Comparison of ENCODE assay signal across 7 mouse cellular contexts in the genomic region with DNA sequence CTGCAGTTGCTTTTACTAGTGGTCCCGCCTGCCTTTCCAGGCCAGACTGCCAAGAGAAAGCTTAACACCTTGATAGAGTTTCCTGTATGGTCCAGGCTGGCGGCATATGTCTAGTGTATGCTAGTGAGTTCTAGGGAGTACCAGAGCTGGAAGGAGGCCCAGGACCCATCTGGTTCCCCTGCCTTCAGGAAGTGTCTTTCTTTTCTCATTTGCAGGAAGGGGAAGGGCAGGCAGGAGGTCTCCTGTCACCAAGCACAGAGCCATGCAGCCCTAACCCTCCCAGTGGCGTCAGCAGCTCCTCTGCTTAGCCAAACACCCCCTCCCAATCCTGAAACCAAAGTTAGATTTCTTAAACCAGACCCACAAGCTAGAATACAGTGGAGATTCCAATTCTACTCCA. TPM values are rescaled to one million over a fixed set of nuclear protein-coding genes. Genes with fewer than 3 reads are reported as not detected.
DNase-seq lines count a peak whose midpoint lies in the region; ATAC-seq and TF ChIP-seq lines count a peak whose summit lies in the region.

No protein-coding gene starts in this region.

- H3K27me3 ChIP-seq in G1E (ENCODE audit: insufficient read depth, low read length): peaks cover 29% of the 10 kb centered on the region
- H3K27me3 ChIP-seq in embryonic facial prominence, embryonic 11.5 days (ENCODE audit: control insufficient read depth, insufficient read depth, low read length): no peaks in the 10 kb centered on the region

- intact Hi-C loops in heart, postnatal 14 days (cut with DNase I): no loop called here

- no peak for TF ChIP-seq CTCF in G1E (IDR thresholded peaks at IDR 0.05; ENCODE audit: low read depth, low read length)

- H3K9me3 ChIP-seq in G1E (replicated peaks): no peaks in the 10 kb centered on the region
- H3K9me3 ChIP-seq in embryonic facial prominence, embryonic 11.5 days (replicated peaks; ENCODE audit: control insufficient read depth, low read length): no peaks in the 10 kb centered on the region

- peak overlapping the region; percentile 58 for H3K4me2 ChIP-seq in embryonic facial prominence, embryonic 11.5 days (ENCODE audit: low read depth, low read length)

- no peak overlapping the region for H3K27ac ChIP-seq in embryonic facial prominence, embryonic 11.5 days (replicated peaks; ENCODE audit: low read depth, low read length)

- no peak for ATAC-seq in G1E (ENCODE audit: extremely low read depth, insufficient number of reproducible peaks, low FRiP score, poor library complexity, severe bottlenecking)
- ATAC-seq in embryonic facial prominence, embryonic 11.5 days (replicated peaks; ENCODE audit: insufficient number of reproducible peaks, low FRiP score, low TSS enrichment, low read depth): no peak
- 0 out of 2 replicates have a peak, but pooled peaks have one; percentile 10 for ATAC-seq in megakaryocyte, adult 5-6 weeks (ENCODE audit: poor library complexity, severe bottlenecking)

- H3K4me3 ChIP-seq in G1E (ENCODE audit: low read depth, low read length): peak overlapping the region; percentile 58; the same call in 1 of the 2 replicates
- H3K4me3 ChIP-seq in embryonic facial prominence, embryonic 11.5 days (ENCODE audit: low read depth, low read length): peak overlapping the region; percentile 44; the same call in 1 of the 2 replicates

- DNase-seq in 3T3-L1 (ENCODE audit: low read depth, low spot score): peak; percentile 57
- no peak for DNase-seq in G1E (ENCODE audit: low spot score)
- DNase-seq in embryonic facial prominence, embryonic 11.5 days (ENCODE audit: low spot score): no peak
- peak; percentile 22 to 40 for DNase-seq in heart, postnatal 14 days
- DNase-seq in kidney, postnatal 4 days: peak; percentile 36 to 57
- no peak for DNase-seq in T-cell, adult 2 months (ENCODE audit: low spot score)

- no peaks in the 10 kb centered on the region for H3K36me3 ChIP-seq in G1E (replicated peaks)
- H3K36me3 ChIP-seq in embryonic facial prominence, embryonic 11.5 days (replicated peaks; ENCODE audit: control insufficient read depth, insufficient read depth, low read depth, low read length): no peaks in the 10 kb centered on the region

- H3K9ac ChIP-seq in embryonic facial prominence, embryonic 11.5 days (replicated peaks; ENCODE audit: low read length): 0 out of 2 replicates have a peak overlapping the region, but pooled peaks have one; percentile 9

- WGBS in embryonic facial prominence, embryonic 11.5 days: 13% methylated on average over 3 of the region's 3 CpGs

- peaks cover 53% of the 10 kb centered on the region for H3K4me1 ChIP-seq in G1E (ENCODE audit: insufficient read depth, low read depth, low read length)
- no peaks in the 10 kb centered on the region for H3K4me1 ChIP-seq in embryonic facial prominence, embryonic 11.5 days (ENCODE audit: control insufficient read depth, insufficient read depth, low read length)

RNA-seq across cellular contexts. Expression of gene Layn, which starts 1.1 kb away (rescaled TPM):
- 24.7 and 25.3 TPM in 2 replicates for total RNA-seq in G1E (2014; fragmentation: Nextera tagmentation)
- 48.8 and 61.6 TPM in 2 replicates for total RNA-seq in G1E (2017)
- polyA plus RNA-seq in G1E (2012): 5.3 and 5.7 TPM in 2 replicates
- 1.6 and 5.6 TPM in 2 replicates for polyA plus RNA-seq in embryonic facial prominence, embryonic 11.5 days (2014; fragmentation: Nextera tagmentation; extraction: Ambion mirVana)
- total RNA-seq in heart, postnatal 14 days (2021): 1 to 10 TPM; 8.8 to 9.7 TPM
- 5.9 and 8.1 TPM in 2 replicates for total RNA-seq in megakaryocyte, adult 5-6 weeks (2015)
- 16.3 and 20.6 TPM in 2 replicates for total RNA-seq in megakaryocyte, adult 5-6 weeks (2017)

RNA-seq across cellular contexts. Expression of gene Btg4, which starts 15.1 kb away (rescaled TPM):
- total RNA-seq in G1E (2014; fragmentation: Nextera tagmentation): not detected in 2 replicates
- total RNA-seq in G1E (2017): not detected in 2 replicates
- not detected in 2 replicates for polyA plus RNA-seq in G1E (2012)
- polyA plus RNA-seq in embryonic facial prominence, embryonic 11.5 days (2014; fragmentation: Nextera tagmentation; extraction: Ambion mirVana): not detected in 2 replicates
- not detected for total RNA-seq in heart, postnatal 14 days (2021)
- total RNA-seq in megakaryocyte, adult 5-6 weeks (2015): not detected in 2 replicates
- not detected in 2 replicates for total RNA-seq in megakaryocyte, adult 5-6 weeks (2017)

RNA-seq across cellular contexts. Expression of gene 4833427G06Rik, which starts 26.1 kb away (rescaled TPM):
- total RNA-seq in G1E (2014; fragmentation: Nextera tagmentation) (1.6 and 1.8 TPM in 2 replicates), G1E (2017) (0.66 TPM in 1 of 2 replicates, not detected in the other)
- 0.09 and 0.11 TPM in 2 replicates for polyA plus RNA-seq in G1E (2012)
- polyA plus RNA-seq in embryonic facial prominence, embryonic 11.5 days (2014; fragmentation: Nextera tagmentation; extraction: Ambion mirVana): not detected in 2 replicates
- not detected for total RNA-seq in heart, postnatal 14 days (2021)
- total RNA-seq in megakaryocyte, adult 5-6 weeks (2015): not detected in 2 replicates
- total RNA-seq in megakaryocyte, adult 5-6 weeks (2017): not detected in 2 replicates

Comparison
In these comparisons a context has a peak if more than half of its experiments do, and no peak if none do; other contexts are left out.
1. DNase-seq: peak in 3T3-L1 (single experiment), heart, postnatal 14 days (2 of 2) and kidney, postnatal 4 days (2 of 2); none in G1E (single experiment), embryonic facial prominence, embryonic 11.5 days (single experiment) and T-cell, adult 2 months (single experiment).